Mouse (Mus musculus) monocyte, adult 5-6 weeks (primary cell): ENCODE measurements around the gene St8sia1. TPM values are rescaled to one million over a fixed set of nuclear protein-coding genes. Genes with fewer than 3 reads are reported as not detected.
A peak's percentile ranks its signal among the peaks of the same experiment; 100 is the strongest.

ENCODE experiments used
- ATAC-seq: fragments of 153-309, 156-312 bp; replicated peaks from 2 replicates; pipeline ENCODE4 v1.8.0; 2017; ENCODE audit warnings: mild to moderate bottlenecking; ENCODE audit not compliant: low TSS enrichment, insufficient number of reproducible peaks, severe bottlenecking, poor library complexity, low FRiP score
- total RNA-seq: library from RNA; stranded (forward); fragments of 200-1000, 200-491, 200-594 nt; gene quantifications from 3 replicates; pipeline ENCODE4 v1.2.3, GENCODE M21; 2017

St8sia1 gene
- total RNA-seq, 1 experiment from 2014 or later, result not detected

GRCm38 (mm10) chr6:142852419-142853377 is 111.6 kb downstream of the St8sia1 start:
- ATAC-seq, result no peak

DNA sequence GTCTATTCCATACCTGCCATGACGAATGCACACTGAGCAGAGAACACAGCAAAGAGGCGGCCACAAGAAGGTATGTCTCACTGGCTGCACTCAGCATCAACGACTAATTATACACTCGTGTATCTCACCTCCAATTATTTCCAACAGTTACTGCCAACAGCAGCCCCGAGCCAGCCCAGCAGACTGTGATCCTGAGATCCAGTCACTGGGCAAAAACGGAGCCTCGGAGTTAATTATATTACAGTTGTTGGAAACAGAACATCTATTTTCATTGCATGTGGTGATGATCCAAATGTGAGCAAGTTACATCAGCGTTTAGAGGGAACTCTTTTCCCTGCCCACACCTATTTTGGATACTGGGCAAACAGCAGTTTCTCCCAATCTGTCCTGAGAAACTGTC is 113.8 kb downstream of the St8sia1 start:
- ATAC-seq, result no peak

GRCm38 (mm10) chr6:142849326-142849725 is 114.9 kb downstream of the St8sia1 start:
- no peak for ATAC-seq

DNA sequence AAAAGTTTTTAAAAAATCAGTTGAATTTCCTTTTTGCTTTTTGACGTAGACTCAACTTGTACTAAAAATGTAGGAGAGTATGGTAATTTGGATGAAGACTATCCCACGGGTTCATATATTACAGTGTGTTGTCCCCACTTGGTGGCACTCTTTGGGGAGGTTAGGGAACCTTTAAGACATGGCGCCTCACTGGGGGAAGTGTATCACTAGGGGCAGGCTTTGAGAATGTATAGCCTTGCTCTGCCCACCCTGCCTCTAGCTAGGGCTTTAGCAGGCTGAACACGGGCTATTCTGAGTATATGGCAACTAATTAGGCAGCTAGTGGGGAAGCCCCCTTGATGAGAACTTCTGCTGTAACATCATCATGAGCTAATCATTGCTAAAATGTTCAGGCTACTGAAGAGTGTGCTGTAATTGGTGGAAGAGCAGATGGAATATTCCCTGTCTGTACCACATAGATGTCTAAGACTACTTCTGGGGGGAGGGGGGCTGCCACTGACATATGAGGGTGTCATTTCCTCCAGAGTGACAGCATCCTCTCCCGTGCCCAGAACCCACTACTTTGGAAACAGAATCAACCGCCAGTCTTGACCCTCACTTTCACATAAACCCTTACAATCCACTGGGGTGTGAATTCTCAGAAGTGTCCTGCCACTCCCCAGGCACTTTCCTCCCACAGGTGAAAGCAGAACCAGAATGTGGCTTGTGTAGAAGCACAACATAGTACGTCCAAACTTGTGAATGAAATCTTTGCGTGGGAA is 116.2 kb downstream of the St8sia1 start:
- ATAC-seq, result no peak

GRCm38 (mm10) chr6:142846855-142847254 is 117.4 kb downstream of the St8sia1 start:
- no peak for ATAC-seq

GRCm38 (mm10) chr6:142845066-142845465 is 119.2 kb downstream of the St8sia1 start:
- no peak for ATAC-seq

- no peak for ATAC-seq
Measured at GRCm38 (mm10) chr6:142844061-142844460, 120.2 kb downstream of the St8sia1 start.

- no peak for ATAC-seq
Measured at GRCm38 (mm10) chr6:142838501-142838900, 125.8 kb downstream of the St8sia1 start.

DNA sequence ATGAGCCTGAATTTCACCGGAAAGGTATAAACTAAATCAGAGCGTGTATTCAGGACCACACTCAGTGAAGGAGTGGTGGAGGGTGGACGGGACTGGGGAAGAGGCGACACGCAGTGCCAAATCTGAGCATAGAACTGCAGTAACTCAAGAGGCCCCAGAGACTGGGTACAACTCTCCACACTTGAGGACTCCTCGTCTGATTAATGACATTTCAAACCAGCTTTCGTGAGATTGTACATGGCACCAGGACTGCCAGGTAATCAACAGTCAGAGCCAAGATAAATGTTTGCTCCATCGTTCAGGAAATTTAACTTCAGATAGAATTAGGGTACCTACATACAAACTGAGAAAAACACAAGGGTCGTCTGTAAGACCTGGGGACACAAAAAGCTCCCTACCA is 126.9 kb downstream of the St8sia1 start:
- ATAC-seq, result no peak

DNA sequence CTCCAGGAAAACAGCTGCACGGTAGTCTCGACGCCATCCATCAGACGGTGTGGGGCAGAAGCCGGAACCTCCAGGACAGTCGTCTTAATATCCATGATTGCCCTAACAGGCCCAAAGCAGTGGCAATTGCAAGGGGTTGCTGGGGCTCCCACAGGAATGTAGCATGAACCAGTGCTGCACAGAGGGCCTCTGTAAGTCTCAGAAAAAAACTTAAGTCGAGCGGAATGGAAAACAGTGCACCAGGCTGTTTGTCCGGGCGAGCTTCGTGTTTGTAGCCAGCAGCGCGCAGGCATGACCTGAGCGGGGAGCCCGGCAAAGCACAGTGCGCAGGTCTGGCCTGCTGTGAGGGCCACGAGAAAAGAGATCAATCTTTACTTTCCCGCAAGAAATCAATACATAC is 128.5 kb downstream of the St8sia1 start:
- no peak for ATAC-seq

DNA sequence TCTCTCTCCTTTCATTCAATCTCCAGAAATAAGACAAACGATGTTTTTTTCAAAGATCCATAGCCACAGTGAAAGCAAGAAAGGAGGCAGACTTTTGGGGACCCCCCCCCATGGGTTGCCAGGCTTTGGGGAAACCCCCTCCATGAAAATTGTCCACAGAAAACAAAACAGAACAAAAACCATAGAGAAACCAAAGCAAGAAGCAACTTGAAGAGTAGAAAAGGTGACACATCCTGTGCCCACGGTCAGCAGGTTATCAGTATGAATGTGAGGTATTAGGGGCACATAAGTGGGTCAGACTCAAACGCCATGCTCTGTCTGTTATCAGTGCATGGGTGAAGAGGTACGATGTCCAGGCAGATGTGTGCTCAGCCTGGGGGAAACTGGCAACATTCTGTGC is 129.3 kb downstream of the St8sia1 start:
- ATAC-seq, result no peak

- no peak for ATAC-seq
Measured at GRCm38 (mm10) chr6:142831706-142832105, 132.5 kb downstream of the St8sia1 start.

DNA sequence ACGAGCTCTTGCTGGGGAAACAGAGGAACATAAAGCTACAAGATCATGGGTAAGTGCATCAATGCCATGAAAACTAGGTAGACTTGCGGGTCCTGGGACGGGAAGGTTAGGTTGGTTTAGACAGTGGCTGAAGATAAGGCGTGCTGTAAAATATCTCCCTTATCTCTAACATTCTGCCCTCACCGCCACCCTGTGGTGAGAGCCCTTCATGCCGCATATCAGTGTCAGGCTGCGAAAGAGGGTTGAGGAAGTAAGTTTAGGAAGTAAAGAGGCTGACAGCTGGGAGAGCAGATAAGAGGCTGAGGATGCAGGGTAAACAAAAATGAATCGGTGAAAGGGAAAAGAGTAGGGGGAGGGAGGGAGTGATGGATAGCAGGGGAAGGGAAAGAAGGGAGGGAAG is 133.0 kb downstream of the St8sia1 start:
- 0 out of 2 replicates have a peak, but pooled peaks have one; percentile 19 for ATAC-seq

- ATAC-seq, result no peak
Measured at GRCm38 (mm10) chr6:142830221-142830620, 134.0 kb downstream of the St8sia1 start.

- ATAC-seq, result no peak
Measured at GRCm38 (mm10) chr6:142825449-142825848, 138.8 kb downstream of the St8sia1 start.

DNA sequence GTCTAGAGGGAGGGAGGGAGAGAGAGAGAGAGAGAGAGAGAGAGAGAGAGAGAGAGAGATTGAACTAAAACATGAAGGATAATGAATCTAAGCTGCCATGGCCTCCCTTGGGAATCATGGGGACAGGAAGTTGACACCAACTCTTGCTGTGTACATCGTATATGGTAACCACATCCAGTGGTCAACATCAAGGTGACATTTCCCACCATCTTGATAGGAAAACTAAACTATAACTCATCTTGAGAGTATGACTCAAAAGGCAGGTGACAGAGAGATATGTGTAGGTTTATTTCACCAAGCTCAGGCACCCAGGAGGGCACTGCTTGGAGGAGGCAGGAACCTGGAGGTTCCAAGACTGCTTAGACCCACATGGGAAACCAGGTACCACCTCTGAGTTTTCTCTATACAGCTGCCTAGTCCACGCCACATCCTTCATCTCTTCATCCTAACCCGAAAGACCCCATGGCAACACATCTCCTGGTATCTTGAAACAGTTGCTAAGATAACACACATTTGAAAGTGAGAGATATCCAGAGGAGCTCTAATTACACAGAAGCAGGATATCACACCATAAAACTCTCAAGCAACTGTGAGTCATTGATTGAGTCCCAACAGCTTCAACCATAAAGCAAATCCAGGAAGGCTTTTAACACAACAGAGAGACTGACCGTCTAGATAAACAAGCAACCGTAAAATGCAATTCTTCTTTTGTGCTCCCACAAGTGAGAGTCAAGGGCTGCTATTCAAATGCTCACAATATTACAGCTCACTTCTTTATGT is 141.1 kb downstream of the St8sia1 start:
- ATAC-seq, result no peak

- no peak for ATAC-seq
Measured at GRCm38 (mm10) chr6:142818306-142818705, 145.9 kb downstream of the St8sia1 start.

- no peak for ATAC-seq
Measured at GRCm38 (mm10) chr6:142815513-142815912, 148.7 kb downstream of the St8sia1 start.

- ATAC-seq, result peak; percentile 61; the same call in 1 of the 2 replicates
Measured at GRCm38 (mm10) chr6:142814495-142814921, 149.7 kb downstream of the St8sia1 start.
